Mouse (Mus musculus): ENCODE data around the gene Rsg1. TPM values are rescaled to one million over a fixed set of nuclear protein-coding genes. Genes with fewer than 3 reads are reported as not detected.

The Rsg1 gene
- polyA plus RNA-seq, 1 experiment, result 0.76 TPM

DNA sequence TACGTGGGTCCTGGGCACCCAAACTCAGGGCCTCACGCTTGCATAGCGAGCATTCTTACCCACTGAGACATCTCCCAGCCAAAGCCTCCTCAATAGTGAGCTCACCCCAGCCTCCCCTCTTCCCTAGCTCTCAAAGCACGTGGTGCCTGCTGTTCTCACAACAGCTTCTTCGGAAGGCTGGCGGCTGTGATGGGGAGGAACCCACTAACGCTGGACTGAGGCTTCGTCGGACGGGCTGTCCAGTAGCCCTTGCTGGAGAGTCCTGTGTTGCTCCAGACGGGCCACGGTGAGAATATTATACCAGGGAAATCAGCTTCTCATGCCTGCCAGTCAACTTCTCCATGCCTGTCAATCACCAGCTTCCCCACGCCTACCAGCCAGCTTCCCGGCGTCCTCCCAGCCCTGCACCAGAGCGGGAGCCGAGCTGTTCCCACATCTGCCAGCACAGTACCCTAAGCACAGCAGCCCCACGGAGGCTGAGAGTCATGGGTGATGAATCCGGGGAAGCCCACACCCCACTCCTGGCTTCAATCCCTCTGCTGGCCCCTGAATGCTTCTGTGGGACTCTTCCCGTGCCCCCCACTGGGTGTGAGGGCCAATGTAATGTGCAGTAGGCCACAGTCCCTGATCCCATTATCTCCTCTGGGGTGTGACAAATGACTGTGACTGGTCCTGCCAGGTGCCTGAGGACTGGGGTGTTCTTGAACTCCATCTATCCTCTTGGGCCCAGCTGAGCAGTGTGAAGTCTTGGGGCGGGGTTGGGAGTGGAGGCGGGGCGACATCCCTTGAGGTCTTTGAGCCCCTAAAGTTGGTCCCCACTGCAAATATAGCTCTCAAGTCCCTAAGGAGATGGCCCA is 61.0 kb downstream of the Rsg1 start:
- TF ChIP-seq GATA1 (IDR thresholded peaks at IDR 0.05; ENCODE audit: low read length), result no peak

Other genes with a start within 250 kb of the Rsg1 start
- gene Atp13a2, start 227.1 kb upstream of the Rsg1 start, polyA plus RNA-seq (2012), result 94.6 and 123 TPM in 2 replicates
- not detected in 2 replicates for gene Mfap2, start 203.5 kb upstream of the Rsg1 start, polyA plus RNA-seq (2012)
- 1.6 and 2.6 TPM in 2 replicates for gene Crocc, start 153.4 kb upstream of the Rsg1 start, polyA plus RNA-seq (2012)
- gene Necap2, start 135.6 kb upstream of the Rsg1 start, polyA plus RNA-seq (2012), result 130 and 158 TPM in 2 replicates
- not detected in 2 replicates for gene Spata21, start 125.6 kb upstream of the Rsg1 start, polyA plus RNA-seq (2012)
- 134 and 153 TPM in 2 replicates for gene Szrd1, start 74.2 kb upstream of the Rsg1 start, polyA plus RNA-seq (2012)
- gene Fbxo42, start 66.0 kb upstream of the Rsg1 start, polyA plus RNA-seq (2012), result 14.9 and 15.3 TPM in 2 replicates
- not detected in 2 replicates for gene Arhgef19, start 25.5 kb downstream of the Rsg1 start, polyA plus RNA-seq (2012)
- gene Epha2, start 87.3 kb downstream of the Rsg1 start, polyA plus RNA-seq (2012), result 0.02 TPM in 1 of 2 replicates, not detected in the other
- not detected in 2 replicates for gene Fam131c, start 154.3 kb downstream of the Rsg1 start, polyA plus RNA-seq (2012)
- gene Clcnka, start 184.8 kb downstream of the Rsg1 start, polyA plus RNA-seq (2012), result not detected in 2 replicates
- gene Clcnkb, start 202.1 kb downstream of the Rsg1 start, polyA plus RNA-seq (2012), result not detected in 2 replicates
- not detected in 2 replicates for gene Hspb7, start 206.8 kb downstream of the Rsg1 start, polyA plus RNA-seq (2012)
- gene Srarp, start 222.1 kb downstream of the Rsg1 start, polyA plus RNA-seq (2012), result not detected in 2 replicates
- 45.7 and 50.0 TPM in 2 replicates for gene Zbtb17, start 230.7 kb downstream of the Rsg1 start, polyA plus RNA-seq (2012)

Measured in G1E-ER4 (cell line).